Mouse (Mus musculus) MN1 (cell line): ENCODE results near the gene Grik5.
A peak's percentile ranks its signal among the peaks of the same experiment; 100 is the strongest.

Source experiments
- DNase-seq: peaks from one replicate; pipeline ENCODE4 v3.0.0-alpha.2; 2016; ENCODE audit warnings: low spot score

Gene Grik5

DNA sequence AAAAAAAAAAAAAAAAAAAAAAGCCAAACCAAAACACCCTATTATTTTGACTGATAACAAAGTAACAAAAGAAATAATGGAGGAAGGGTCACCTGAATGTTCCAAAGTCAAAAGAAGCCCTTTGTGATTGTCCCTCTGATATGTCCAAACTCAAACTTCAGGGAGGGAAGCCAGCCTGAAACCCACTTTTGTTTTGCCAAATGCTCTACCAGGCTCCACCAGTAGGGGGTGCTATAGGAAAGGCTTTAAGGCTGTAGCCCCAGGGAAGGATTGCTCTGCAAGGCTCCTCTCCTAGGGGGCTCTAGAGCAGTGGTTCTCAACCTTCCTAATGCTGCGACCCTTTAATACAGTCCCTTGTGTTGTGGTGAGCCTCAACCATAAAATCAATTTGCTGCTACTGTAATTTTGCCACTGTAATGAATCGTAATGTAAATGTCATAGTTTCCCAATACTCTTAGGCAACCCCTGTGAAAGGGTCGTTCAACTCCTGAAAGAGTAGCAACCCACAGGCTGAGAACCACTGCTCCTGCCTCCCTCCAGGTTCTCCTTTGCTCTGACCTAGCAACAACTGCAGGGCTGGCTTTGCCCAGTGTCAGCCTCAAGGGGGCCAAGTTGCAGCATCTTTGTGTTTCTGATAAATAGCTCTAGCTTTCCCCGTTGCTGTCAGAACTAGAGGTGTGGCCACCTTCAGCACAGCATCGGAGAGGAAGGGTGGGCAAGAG is 42.0 kb downstream of the Grik5 start:
- peak; percentile 76 for DNase-seq

DNA sequence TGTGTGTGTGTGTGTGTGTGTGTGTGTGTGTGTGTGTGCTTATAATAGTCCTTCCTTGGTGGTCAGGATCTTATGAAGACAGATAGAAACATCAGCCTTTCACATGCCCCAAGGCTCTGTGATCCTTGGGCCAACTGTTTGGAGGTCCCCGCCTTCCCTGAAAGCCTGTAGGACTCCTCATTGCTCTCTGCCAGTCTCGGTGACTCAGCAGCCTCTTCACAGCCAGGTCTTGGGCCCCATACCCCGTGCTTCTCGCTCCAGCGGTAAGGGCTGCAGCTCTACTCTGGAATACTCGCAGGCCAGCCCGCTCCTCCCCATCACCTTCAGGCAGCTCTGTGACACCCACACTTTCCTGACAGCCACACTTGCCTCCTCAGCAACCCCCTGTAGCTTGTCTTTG is 45.7 kb downstream of the Grik5 start:
- peak; percentile 58 for DNase-seq

DNA sequence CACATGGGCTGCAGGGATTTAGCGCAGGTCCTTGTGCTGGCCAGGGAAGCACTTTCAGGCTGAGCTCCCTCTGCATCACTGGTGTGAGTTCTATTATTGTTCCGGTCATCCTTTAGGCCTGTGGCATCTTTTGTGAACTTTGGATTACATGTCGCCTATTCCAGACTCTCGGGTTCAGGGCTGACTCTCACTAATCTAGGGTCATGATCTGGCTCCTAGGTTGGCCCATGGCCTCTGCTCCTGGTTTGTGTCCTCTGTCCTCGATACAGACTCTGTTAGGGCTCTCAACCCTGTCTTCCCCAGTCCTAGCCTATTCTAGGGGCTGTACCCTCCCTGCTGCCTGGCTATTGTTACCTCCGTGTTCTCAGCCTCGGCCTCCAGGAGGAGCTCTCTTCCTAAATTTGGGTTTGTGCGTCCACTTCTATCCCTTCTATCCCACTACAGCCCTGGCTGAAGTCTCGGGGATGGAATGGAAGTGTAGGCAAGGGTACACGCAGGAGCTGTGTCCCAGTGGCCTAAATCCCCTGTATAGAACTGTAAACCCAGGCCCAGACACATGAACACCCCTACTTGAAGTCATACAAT is 46.2 kb downstream of the Grik5 start:
- DNase-seq, result peak; percentile 56

DNA sequence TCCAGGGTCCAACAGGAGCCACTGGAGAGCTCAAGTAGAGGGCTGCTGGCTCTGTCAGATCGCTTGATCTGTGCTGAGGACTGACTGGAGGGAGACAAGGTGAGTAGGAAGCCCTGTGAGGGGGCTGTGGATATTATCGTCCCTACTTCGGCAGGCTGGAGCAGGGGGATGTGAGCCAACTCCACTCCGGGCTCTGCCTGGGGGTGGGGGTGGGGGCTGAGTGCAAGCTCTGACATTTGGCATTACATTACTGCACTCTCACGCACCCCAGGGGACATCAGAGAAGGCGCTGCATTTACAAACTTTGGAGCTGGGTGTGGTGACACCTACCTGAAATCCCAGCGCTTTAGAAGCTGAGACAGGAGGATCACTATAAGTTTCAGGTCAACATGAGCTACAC is 60.6 kb downstream of the Grik5 start:
- DNase-seq, result no peak

DNA sequence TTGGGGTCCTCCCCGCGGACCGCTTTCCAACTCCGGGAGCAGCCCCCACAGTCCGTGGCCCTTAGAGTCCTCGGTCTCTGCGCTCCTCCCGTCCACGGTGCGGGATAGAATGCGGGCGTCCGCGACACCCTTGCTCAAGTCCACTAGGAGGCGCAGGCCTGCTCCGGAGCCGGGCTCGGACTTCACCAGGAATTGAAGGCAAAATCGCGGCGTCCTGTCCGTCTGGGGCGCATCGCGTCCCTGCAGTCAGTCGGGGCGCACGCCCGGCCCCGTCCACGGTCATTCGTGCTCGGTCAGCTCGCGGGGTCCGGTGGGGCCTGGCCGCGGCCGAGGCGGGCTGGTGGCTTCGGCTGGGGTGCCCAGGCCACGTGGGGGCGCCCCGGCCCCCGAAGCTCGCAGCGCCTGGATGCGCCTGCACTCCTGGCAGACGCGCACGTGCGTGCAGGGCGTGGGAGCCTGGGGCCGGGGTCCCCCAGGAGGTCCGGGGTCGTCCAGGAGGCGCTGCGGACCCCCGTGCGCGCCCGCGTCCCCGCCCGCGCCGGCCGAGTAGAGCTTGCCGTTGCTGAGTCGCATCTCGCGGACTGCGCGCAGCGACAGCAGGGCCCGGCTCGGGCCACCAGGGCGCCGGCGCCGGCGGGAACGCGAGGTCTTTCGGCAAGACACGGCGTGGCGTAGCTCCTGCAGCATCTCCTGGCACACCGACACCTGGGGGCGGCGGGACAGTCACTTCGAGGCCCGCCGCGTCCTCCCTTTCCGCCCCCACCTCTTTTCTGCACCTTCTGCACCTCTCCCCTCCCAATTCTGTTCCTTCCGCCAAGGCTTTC is 61.8 kb downstream of the Grik5 start:
- no peak for DNase-seq

DNA sequence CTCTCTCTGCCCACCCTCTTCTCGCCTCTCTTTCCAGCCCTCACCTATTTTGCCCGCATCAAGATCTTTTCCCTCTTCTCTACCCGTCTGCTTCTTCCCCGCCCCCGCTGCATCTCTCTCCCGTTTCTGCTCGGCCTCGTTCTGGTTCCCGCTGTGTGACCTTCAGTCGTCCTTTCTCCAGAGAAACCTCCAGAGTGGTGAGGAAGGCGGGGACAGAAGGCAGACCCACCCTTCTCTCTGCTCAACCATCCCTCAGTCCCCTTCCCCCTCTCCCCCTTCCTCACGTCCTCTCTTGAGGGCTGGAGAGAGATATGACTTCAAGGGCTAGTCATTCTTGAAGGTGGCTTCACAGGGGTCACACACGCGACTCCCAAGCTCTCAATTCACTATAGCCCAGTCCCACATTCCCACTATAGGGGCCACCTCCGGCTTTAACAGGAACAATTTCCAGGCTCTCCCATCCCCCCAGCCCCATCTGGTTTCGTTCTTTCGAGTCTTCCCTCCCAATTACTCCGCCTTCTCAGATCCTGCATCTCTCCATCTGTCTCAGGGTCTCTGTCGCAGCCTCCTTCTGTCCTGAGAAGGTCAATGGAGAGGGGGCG is 62.9 kb downstream of the Grik5 start:
- peak; percentile 24 for DNase-seq

DNA sequence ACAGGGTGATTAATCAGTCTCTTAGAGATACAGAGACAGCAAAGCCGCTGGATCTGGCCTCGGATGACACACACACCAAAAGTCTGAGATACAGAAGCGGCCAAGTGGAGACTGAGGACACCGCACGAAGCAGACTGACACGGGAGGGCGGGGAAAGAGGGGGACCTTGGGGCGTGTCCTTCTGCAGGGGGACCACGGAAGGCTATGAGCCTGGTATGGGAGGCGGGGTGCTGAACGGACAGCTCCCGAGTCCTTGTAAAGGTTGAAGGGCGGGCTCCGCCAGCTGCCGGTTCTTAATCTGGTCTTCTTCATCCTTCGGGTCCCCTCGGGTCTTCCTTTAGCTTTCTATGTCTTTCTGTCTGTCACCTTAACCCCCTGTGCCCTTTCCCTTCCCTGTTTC is 63.5 kb downstream of the Grik5 start:
- peak; percentile 47 for DNase-seq

DNA sequence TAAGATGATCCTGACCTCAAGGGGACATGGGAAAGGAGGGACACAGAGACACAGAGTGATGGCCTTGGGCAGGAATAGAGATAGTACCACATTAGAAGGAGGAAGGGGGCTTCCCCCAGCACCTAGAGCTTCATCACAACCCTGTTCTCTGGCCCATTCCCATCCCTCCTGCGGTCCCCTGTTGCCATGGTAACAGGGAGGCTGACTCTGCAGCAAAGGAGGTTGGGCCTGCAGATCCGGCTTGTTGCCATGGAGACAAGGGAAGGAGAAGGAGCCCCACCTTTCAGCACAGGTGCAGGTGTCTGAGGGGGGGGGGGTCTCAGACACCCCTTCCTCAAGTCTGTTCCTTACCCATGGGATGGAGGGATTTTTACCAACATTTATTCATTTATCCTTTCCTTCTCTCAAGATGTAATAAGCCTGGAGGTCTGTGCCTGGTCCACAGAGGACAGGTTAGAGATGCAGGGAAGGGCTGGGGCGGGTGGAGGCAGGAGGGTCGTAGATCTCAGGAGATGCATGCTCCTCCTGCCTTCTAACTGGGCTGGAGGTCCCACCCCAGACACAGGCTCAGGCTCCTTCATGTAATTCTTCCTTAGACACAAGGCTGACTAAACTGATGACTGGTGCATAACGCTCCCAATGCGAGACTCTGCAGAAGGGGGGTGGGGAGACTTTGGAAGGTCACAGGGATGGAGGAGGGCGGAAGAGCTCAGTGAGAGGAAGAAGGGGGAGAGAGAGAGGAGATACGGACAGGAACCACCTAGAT is 64.4 kb downstream of the Grik5 start:
- peak; percentile 64 for DNase-seq

DNA sequence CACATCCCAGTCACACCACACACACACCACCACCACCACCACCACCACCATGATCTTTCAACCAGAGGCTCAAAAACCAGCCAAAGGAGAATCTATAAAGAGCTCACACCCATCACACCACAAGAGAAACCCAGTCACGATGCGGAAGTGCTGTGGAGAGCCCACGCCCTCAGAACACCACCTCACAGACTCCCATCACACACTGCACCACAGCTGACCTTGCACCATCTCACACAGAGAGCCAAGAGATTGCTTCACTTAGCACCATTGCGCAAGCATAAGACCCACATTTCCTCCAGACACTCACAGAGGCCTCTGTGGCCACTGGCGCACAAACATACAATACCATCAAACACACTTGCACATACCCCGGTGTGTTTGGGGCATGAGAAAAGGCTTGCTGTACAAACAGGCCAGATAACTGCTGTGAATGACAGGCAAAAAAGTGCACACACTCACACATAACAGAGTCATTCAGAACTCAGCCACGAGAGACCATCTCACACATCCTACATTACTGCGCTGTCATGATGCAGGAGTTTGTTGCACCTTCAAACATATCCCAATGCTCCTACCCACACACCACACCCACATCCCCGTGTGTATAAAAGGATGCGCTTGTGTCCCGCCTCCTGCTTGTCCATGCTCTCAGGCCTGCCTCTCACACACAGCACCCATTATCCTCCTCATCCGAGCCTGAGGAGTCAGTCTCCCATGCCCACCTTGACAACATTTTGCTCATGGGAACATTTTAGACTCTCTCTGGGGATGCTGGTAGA is 65.4 kb downstream of the Grik5 start:
- no peak for DNase-seq

DNA sequence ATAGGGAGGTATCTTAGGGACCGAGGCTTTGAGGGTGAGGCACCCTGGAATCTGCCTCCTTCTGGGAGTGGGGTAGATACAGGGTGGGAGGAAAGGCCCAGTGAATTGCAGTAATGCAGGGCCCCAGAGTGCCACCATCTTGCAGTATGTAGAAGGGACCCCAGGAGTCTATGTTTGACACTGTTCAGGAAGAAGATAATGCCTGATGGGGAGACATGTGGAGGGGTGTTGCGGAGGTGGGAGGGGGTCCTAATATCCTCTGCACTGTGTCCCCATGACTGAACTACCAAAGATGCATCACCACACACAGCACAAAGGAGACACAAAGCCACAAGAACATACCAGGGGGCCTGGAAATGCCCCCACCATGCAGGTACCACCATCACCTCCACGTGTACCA is 66.0 kb downstream of the Grik5 start:
- DNase-seq, result no peak

DNA sequence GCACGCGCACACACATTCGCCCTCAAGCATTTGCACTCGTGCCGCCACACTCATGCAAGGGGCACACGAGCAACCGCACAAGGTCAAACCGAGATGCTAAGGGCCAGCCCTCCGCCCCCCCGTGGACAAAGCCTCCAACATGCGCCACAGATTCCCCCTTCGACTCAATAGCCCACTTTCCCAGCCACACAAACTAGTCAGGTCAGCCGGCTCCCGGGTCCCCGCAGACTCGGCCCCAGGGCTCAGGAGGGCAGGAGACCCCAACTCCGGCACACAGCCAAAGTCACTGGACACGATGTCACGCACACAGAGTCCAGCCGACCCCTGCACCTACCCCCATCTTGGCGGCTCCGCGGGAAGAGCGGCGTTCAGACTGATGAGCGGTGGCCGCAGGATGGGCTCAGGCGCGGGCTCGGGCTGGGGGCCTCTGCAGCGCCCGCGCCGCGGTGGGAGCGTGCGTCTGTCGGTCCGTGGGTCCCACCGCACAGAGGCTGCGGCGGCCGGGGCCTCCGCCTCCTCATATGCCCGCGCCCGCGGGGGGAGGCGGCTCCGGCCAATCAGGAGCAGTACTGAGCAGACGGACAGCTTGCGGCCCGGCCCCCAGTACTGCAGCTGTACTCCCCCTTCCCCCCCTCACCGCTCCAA is 66.6 kb downstream of the Grik5 start, which contains the start of gene Atp1a3:
Gene Atp1a3 (minus strand): TSS at position 538 of the 645 bp plus-strand sequence.
- DNase-seq, result peak; percentile 63

DNA sequence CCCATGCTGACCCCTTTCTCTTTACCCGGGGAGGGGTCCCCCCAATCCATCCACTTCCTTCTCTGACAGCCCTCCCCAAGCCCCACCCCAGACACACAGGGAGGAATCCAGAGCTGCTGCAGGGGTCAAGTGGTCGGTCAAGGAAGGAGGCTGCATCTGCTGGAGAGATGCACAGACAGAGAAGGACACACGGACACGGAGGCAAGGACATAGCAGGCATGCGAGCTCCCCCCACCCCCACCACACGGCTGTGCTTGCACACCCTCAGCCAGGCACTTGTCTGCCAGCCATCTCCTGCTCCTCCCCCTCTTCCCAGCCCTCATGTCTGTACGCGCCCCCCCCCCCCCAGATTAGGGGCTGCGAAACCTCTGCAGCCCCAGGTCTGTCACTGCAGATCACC is 67.3 kb downstream of the Grik5 start:
- DNase-seq, result no peak

DNA sequence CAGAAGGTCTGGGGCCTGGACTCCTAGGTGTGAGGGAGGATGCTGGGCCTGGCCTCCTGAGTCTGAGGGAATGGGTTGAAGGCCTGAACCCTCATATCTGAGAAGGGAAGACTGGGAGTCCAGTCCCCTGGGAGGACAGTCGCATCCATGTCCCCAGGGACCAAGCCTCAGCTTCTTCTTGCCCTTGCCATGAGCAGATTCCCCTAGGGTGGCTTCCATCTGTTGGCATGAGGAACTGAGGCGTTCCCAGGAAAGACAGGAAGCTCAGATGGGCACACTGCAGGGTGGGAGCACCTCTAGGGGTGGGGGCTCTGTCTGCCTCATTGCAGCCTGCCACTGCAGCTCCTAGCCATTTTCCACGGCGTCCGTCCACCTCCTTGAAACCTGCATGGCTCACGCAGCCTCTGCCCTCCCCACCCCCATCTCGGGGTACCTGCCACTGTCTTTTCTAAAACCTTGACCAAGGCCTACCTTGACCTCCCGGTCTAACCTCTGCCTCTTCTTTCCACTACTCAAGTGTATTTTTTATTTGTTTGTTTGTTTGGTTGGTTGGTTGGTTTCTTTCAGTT is 68.2 kb downstream of the Grik5 start:
- DNase-seq, result no peak

DNA sequence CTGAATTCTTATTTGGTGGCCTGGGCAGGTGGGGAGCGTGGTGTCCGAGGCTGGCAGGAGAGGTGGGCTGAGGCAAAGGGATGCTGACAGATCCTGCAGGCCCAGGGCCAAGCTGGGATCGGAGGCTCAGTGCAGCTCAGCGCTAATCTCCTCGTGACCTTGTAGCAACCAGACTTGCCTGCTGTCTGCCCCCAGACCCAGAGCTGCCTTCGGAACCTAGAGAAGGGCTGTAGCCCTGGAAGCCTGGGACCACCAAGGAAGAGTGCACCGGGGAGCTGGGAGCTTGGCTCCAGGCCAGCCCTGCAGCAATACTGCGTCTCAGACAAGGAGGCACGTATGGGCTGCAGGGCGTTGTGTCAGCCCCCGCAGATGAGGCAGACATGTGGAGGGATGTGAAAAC is 68.9 kb downstream of the Grik5 start:
- DNase-seq, result no peak

DNA sequence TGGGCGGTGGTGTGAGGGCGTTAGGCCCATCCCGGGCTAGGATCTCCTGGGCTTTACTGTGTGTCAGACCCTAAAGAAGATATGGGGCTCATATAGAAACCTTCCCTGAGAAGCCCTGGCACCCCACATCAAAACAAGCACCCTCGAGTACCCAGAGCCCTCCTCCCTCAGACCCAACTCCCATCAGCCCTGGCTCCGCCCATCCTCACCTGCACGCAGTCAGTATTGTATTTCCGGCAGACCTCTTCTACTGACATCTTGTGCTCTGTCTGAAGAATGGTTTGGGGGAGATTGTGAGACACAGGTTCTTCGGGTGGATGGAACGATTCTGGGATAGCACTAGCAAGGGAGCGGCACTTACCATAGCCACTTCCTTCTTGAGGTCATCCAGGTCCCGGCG is 71.4 kb downstream of the Grik5 start:
- no peak for DNase-seq

DNA sequence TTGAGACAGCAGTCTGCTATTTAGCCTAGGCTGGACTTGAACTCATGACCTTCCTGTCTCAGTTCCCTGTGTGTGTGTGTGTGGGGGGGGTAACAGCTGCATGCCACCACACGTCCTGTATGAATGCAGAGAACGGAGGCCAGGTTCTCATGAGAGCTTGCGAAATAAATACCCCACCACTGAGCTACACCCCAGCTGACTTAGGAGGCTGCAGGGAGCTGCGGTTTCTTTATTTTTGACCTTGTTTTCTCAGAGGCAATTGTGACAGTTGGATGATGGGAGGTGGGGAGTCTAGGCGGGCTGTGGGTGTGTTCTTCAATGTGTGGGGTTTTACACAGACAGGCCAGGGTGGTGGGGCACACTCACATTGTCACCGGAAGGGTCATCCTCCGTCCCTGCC is 71.9 kb downstream of the Grik5 start:
- DNase-seq, result no peak

DNA sequence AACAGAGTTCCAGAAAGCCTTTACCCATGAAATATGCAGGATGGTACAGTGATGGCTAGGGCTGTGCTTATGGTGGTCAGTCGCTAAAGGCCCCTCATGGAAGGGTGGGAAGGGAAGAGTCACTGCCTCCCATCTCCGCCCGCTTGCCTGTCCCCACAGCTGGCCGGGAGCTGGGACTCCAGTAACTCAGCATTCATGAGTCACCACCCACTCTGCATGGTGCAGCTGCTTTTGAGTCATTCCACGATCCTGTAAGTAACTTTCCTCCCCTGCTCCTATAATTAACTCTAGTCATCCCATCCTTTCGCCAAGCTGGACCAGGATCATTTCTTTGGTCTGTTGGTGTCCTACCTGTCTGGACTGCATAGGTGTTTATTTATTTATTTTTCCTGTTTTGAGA is 79.1 kb downstream of the Grik5 start:
- DNase-seq, result no peak

DNA sequence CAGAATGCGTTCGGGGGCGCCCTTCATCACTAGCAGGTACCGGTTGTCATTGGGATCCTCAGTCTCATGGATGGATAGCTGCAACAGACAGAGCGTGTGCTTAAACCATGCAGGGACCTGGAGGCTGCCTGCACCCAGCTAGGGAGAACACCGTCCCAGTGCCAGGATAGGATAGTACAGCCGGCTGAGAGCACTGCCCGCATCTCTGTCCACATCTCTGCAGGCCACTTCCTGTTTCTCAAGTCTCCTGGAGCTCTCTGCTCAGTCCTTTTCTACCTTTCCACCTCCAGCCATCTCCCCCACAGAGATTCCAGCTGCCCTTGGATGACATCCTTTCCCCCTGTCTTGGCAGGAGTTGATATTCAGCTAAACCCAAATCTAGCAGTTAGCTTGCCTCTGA is 81.7 kb downstream of the Grik5 start:
- DNase-seq, result no peak

DNA sequence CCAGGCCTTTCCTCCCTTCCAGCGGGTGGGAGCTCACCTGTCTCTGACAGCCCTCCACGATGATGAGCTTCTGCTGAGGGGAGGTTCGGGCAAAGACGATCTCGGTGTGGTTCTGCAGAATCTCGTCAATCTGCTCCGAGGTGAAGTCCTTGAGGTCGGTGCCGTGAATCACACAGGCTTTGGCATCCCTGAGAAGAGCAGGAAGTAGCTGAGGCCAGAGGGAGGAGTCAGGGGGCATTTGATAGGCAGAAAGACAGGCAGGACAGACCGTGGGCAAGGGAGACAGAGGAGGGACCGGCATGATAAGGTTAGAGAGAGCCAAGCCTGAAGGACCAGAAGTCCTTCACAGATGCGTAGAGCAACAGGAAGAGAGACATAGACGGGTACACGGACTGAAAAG is 84.2 kb downstream of the Grik5 start:
- DNase-seq, result no peak

DNA sequence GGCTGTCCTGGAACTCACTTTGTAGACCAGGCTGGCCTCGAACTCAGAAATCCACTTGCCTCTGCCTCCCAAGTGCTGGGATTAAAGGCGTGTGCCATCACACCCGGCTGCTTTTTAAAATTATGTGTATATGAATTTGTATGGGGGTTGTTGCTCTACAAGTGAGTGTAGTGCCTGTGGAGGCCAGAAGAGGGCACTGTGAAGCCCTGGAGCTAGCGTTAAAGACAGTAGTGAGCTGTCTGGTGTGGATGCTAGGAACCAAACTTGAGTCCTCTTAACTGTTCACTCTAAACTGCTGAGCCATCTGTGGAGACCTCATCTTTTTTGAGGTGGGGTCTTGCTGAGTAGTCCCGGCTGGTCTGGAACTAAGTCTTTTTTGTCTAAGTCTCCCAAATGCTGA is 86.3 kb downstream of the Grik5 start:
- no peak for DNase-seq
